Mouse (Mus musculus) liver, postnatal 0 days (tissue): ENCODE measurements around the gene Sema5a.

Source experiments
- CTCF ChIP-seq: sonication (generic); IDR thresholded peaks from 2 replicates; pipeline ENCODE4 v1.5.1; 2016; ENCODE audit warnings: antibody characterized with exemption, low read depth
- EP300 ChIP-seq: IDR thresholded peaks from 2 replicates; pipeline ENCODE4 v1.6.1; 2016; ENCODE audit warnings: antibody characterized with exemption, low read depth, mild to moderate bottlenecking

DNA sequence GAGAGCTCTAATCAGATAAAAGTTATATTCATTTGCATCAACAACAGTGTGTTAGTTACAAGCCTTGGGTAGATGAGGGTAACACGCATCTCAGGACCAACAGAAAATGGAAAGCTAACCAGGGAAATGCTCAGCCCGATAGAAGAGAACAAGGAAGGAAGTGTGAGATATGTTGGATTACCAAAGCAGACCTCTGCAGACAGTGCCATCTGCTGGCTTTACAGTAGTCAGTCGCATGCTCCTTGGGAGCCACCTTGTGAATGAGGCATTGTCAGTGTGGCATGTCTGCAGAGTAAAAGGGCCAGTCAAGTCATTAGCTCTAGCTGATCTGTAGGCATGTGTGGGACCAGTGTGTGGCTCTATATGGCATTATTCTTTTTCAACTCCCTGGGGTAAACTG lies 486.2 kb downstream of the Sema5a start:
- TF ChIP-seq CTCF = peak; percentile 57
- TF ChIP-seq EP300 = no peak
